11 mouse cellular contexts compared by ENCODE assay signal in genomic region chr2:168491791-168492190, GRCm38 (mm10).
DNase-seq lines count a peak whose midpoint lies in the region; TF ChIP-seq lines count a peak whose summit lies in the region.
"Had no signal": no experiment of that assay in that cellular context is flagged by ENCODE, and none has a peak within 500 bp of the region (broad histone marks: within the 10 kb centered on the region; RNA-seq: fewer than 3 reads in every experiment).

No protein-coding gene starts in this region.

- 69% methylated on average over 7 of the region's 7 CpGs for WGBS in embryonic facial prominence, embryonic 10.5 days

- intact Hi-C loops in gastrocnemius, adult 2 months (cut with DNase I): no loop called here

- TF ChIP-seq CTCF in gastrocnemius, adult 2 months (IDR thresholded peaks at IDR 0.05): no peak

- no peak for DNase-seq in gastrocnemius, adult 2 months
- no peak for DNase-seq in gastrocnemius, postnatal 4 days (ENCODE audit: low spot score in 2 of 2)
- DNase-seq in 416B (ENCODE audit: low read depth): peak; percentile 76
- DNase-seq in embryonic facial prominence, embryonic 10.5 days (ENCODE audit: low spot score): no peak
- peak; percentile 56 for DNase-seq in heart, postnatal 4 days
- DNase-seq in urinary bladder, postnatal 4 days (ENCODE audit: low spot score in 2 of 2): no peak
- DNase-seq in spleen, adult 12 weeks (ENCODE audit: low spot score): no peak
- no peak for DNase-seq in yolk sac, embryonic 10.5 days (ENCODE audit: low spot score)
- DNase-seq: cerebellum, postnatal 14 days; kidney, postnatal 14 days had no signal

- no peak overlapping the region for H3K4me3 ChIP-seq in gastrocnemius, adult 2 months
- no peak overlapping the region for H3K4me3 ChIP-seq in embryonic facial prominence, embryonic 10.5 days
- H3K4me3 ChIP-seq: forebrain, embryonic 13.5 days had no signal

- peaks cover 13% of the 10 kb centered on the region; the same call in 1 of the 2 replicates for H3K4me1 ChIP-seq in embryonic facial prominence, embryonic 10.5 days
- H3K4me1 ChIP-seq: forebrain, embryonic 13.5 days had no signal

- H3K36me3 ChIP-seq in embryonic facial prominence, embryonic 10.5 days (replicated peaks): no peaks in the 10 kb centered on the region

- H3K9me3 ChIP-seq in embryonic facial prominence, embryonic 10.5 days: no peaks in the 10 kb centered on the region
- H3K9me3 ChIP-seq: forebrain, embryonic 13.5 days had no signal

- H3K27ac ChIP-seq in gastrocnemius, adult 2 months: peak overlapping the region; percentile 74; the same call in 1 of the 2 replicates
- H3K27ac ChIP-seq in embryonic facial prominence, embryonic 10.5 days (replicated peaks): peak overlapping the region; percentile 54; the same call in 1 of the 2 replicates
- H3K27ac ChIP-seq: forebrain, embryonic 13.5 days had no signal

- 0 out of 2 replicates have a peak, but pooled peaks cover 3% of the 10 kb centered on the region for H3K27me3 ChIP-seq in embryonic facial prominence, embryonic 10.5 days (replicated peaks; ENCODE audit: low read depth, poor library complexity, severe bottlenecking)
- H3K27me3 ChIP-seq: forebrain, embryonic 13.5 days had no signal

Comparison
In these comparisons a context has a peak if more than half of its experiments do, and no peak if none do; other contexts are left out.
1. DNase-seq: peak in 416B (single experiment) and heart, postnatal 4 days (single experiment); none in gastrocnemius, adult 2 months (single experiment), gastrocnemius, postnatal 4 days (0 of 2), embryonic facial prominence, embryonic 10.5 days (single experiment), urinary bladder, postnatal 4 days (0 of 2), spleen, adult 12 weeks (single experiment) and yolk sac, embryonic 10.5 days (single experiment).